In genomic region chr7:133072535-133072934, GRCm38 (mm10) we compare ENCODE assay signal across 22 mouse cellular contexts. TPM values are rescaled to one million over a fixed set of nuclear protein-coding genes. Genes with fewer than 3 reads are reported as not detected.
A peak's percentile ranks its signal among the peaks of the same experiment; 100 is the strongest.
DNase-seq lines count a peak whose midpoint lies in the region; ATAC-seq lines count a peak whose summit lies in the region.
"Had no signal": no experiment of that assay in that cellular context is flagged by ENCODE, and none has a peak within 500 bp of the region (broad histone marks: within the 10 kb centered on the region; RNA-seq: fewer than 3 reads in every experiment).

No protein-coding gene starts in this region.

- WGBS in midbrain, embryonic 10.5 days: 46% methylated on average over 4 of the region's 4 CpGs
- 26% methylated on average over 4 of the region's 4 CpGs for WGBS in midbrain, embryonic 16.5 days
- WGBS in forebrain, embryonic 12.5 days: 9% methylated on average over 4 of the region's 4 CpGs
- WGBS in midbrain, embryonic 13.5 days: 15% methylated on average over 4 of the region's 4 CpGs

- no peak for ATAC-seq in midbrain, embryonic 16.5 days
- peak; percentile 40; the same call in 1 of the 2 replicates for ATAC-seq in forebrain, embryonic 12.5 days (ENCODE audit: low FRiP score)
- 0 out of 2 replicates have a peak, but pooled peaks have one; percentile 10 for ATAC-seq in midbrain, embryonic 13.5 days
- no peak for ATAC-seq in inflammation-experienced regulatory T-cells, adult 6 months
- ATAC-seq: liver, postnatal 0 days had no signal

- peak; percentile 19 for DNase-seq in embryo, embryonic 11 days
- DNase-seq in embryo, embryonic 10 days (ENCODE audit: low spot score): no peak
- no peak for DNase-seq in midbrain, embryonic 10.5 days (ENCODE audit: low spot score)
- DNase-seq in gastrocnemius, postnatal 14 days: no peak
- DNase-seq: adrenal gland, adult 2 months; cerebellum, adult 11 months; cerebellum, postnatal 14 days; gastrocnemius, adult 2 months; heart, adult 18-20 months; liver, postnatal 0 days; lung, postnatal 14 days; right cerebral cortex, postnatal 4 days; thymus, postnatal 4 days had no signal

- H3K4me3 ChIP-seq in midbrain, embryonic 10.5 days: 0 out of 2 replicates have a peak overlapping the region, but pooled peaks have one; percentile 3
- H3K4me3 ChIP-seq in midbrain, embryonic 16.5 days (ENCODE audit: low read depth, low read length): no peak overlapping the region
- no peak overlapping the region for H3K4me3 ChIP-seq in forebrain, embryonic 12.5 days (replicated peaks)
- no peak overlapping the region for H3K4me3 ChIP-seq in midbrain, embryonic 13.5 days (replicated peaks)
- H3K4me3 ChIP-seq: embryonic facial prominence, embryonic 13.5 days; gastrocnemius, adult 2 months; limb, embryonic 15.5 days; megakaryocyte, embryonic 14.5 days had no signal

- peaks cover 83% of the 10 kb centered on the region for H3K4me1 ChIP-seq in midbrain, embryonic 10.5 days
- H3K4me1 ChIP-seq in midbrain, embryonic 16.5 days (ENCODE audit: control insufficient read depth, insufficient read depth, low read length): peaks cover 43% of the 10 kb centered on the region
- peaks cover 84% of the 10 kb centered on the region for H3K4me1 ChIP-seq in forebrain, embryonic 12.5 days
- peaks cover 84% of the 10 kb centered on the region for H3K4me1 ChIP-seq in midbrain, embryonic 13.5 days (replicated peaks)

- intact Hi-C loops in gastrocnemius, postnatal 14 days (cut with DNase I; ENCODE audit: low total_unique reads): no loop called here

- no peaks in the 10 kb centered on the region for H3K9me3 ChIP-seq in midbrain, embryonic 10.5 days (replicated peaks)
- no peaks in the 10 kb centered on the region for H3K9me3 ChIP-seq in midbrain, embryonic 16.5 days (replicated peaks; ENCODE audit: control insufficient read depth, low read length, poor library complexity, severe bottlenecking)
- no peaks in the 10 kb centered on the region for H3K9me3 ChIP-seq in forebrain, embryonic 12.5 days
- H3K9me3 ChIP-seq in midbrain, embryonic 13.5 days: no peaks in the 10 kb centered on the region
- H3K9me3 ChIP-seq: embryonic facial prominence, embryonic 13.5 days; limb, embryonic 15.5 days; megakaryocyte, embryonic 14.5 days had no signal

- no peaks in the 10 kb centered on the region for H3K27me3 ChIP-seq in midbrain, embryonic 10.5 days (ENCODE audit: low read depth, poor library complexity, severe bottlenecking)
- no peaks in the 10 kb centered on the region for H3K27me3 ChIP-seq in midbrain, embryonic 16.5 days (ENCODE audit: control insufficient read depth, insufficient read depth, low read depth, low read length)
- no peaks in the 10 kb centered on the region for H3K27me3 ChIP-seq in forebrain, embryonic 12.5 days
- no peaks in the 10 kb centered on the region for H3K27me3 ChIP-seq in midbrain, embryonic 13.5 days
- H3K27me3 ChIP-seq: embryonic facial prominence, embryonic 13.5 days; limb, embryonic 15.5 days; megakaryocyte, embryonic 14.5 days had no signal

- H3K27ac ChIP-seq in midbrain, embryonic 10.5 days (replicated peaks): peak overlapping the region; percentile 73
- no peak overlapping the region for H3K27ac ChIP-seq in midbrain, embryonic 16.5 days (ENCODE audit: low read length)
- peak overlapping the region; percentile 81 for H3K27ac ChIP-seq in forebrain, embryonic 12.5 days
- H3K27ac ChIP-seq in midbrain, embryonic 13.5 days: peak overlapping the region; percentile 67
- H3K27ac ChIP-seq: embryonic facial prominence, embryonic 13.5 days; gastrocnemius, adult 2 months; limb, embryonic 15.5 days had no signal

- H3K4me2 ChIP-seq in midbrain, embryonic 16.5 days (ENCODE audit: low read length): no peak overlapping the region
- peak overlapping the region; percentile 38; the same call in 1 of the 2 replicates for H3K4me2 ChIP-seq in forebrain, embryonic 12.5 days
- H3K4me2 ChIP-seq in midbrain, embryonic 13.5 days (replicated peaks): 0 out of 2 replicates have a peak overlapping the region, but pooled peaks have one; percentile 2
- H3K4me2 ChIP-seq: embryonic facial prominence, embryonic 13.5 days; limb, embryonic 15.5 days had no signal

- peaks cover 60% of the 10 kb centered on the region for H3K36me3 ChIP-seq in midbrain, embryonic 10.5 days
- no peaks in the 10 kb centered on the region for H3K36me3 ChIP-seq in midbrain, embryonic 16.5 days (ENCODE audit: control insufficient read depth, insufficient read depth, low read length)
- no peaks in the 10 kb centered on the region; the same call in 1 of the 2 replicates for H3K36me3 ChIP-seq in forebrain, embryonic 12.5 days (replicated peaks)
- peaks cover 2% of the 10 kb centered on the region; the same call in 1 of the 2 replicates for H3K36me3 ChIP-seq in midbrain, embryonic 13.5 days
- H3K36me3 ChIP-seq: limb, embryonic 15.5 days had no signal

- H3K9ac ChIP-seq in midbrain, embryonic 16.5 days (ENCODE audit: low read depth, low read length): no peak overlapping the region
- H3K9ac ChIP-seq in forebrain, embryonic 12.5 days: no peak overlapping the region
- no peak overlapping the region for H3K9ac ChIP-seq in midbrain, embryonic 13.5 days (replicated peaks)
- H3K9ac ChIP-seq: embryonic facial prominence, embryonic 13.5 days; limb, embryonic 15.5 days; liver, postnatal 0 days had no signal

RNA-seq across cellular contexts. Expression of gene Fgfr2, which starts 50.6 kb away (rescaled TPM):
- 97.0 and 99.3 TPM in 2 replicates for polyA plus RNA-seq in midbrain, embryonic 10.5 days (2016; fragmentation: Nextera tagmentation; extraction: Ambion mirVana)
- polyA plus RNA-seq in midbrain, embryonic 16.5 days (2015; fragmentation: Nextera tagmentation; extraction: Ambion mirVana): 20.8 and 23.8 TPM in 2 replicates
- 78.4 and 89.6 TPM in 2 replicates for polyA plus RNA-seq in forebrain, embryonic 12.5 days (2016; fragmentation: Nextera tagmentation; extraction: Ambion mirVana)
- polyA plus RNA-seq in midbrain, embryonic 13.5 days (2015; fragmentation: Nextera tagmentation; extraction: Ambion mirVana): 29.9 and 39.4 TPM in 2 replicates
- 1 to 10 TPM; 1.2 to 1.8 TPM for total RNA-seq in gastrocnemius, postnatal 14 days (2021)
- polyA plus RNA-seq in inflammation-experienced regulatory T-cells, adult 6 months (2017; shearing (Covaris generic)): under 1 TPM in 1 of 3 experiments, not detected in 2; 0.27 TPM
- total RNA-seq: hematopoietic stem cell, adult 5-6 weeks; MEL had no signal

RNA-seq across cellular contexts. Expression of gene Ctbp2, which starts 51.6 kb away (rescaled TPM):
- 113 and 118 TPM in 2 replicates for polyA plus RNA-seq in midbrain, embryonic 10.5 days (2016; fragmentation: Nextera tagmentation; extraction: Ambion mirVana)
- 43.7 and 52.4 TPM in 2 replicates for polyA plus RNA-seq in midbrain, embryonic 16.5 days (2015; fragmentation: Nextera tagmentation; extraction: Ambion mirVana)
- 133 and 141 TPM in 2 replicates for polyA plus RNA-seq in forebrain, embryonic 12.5 days (2016; fragmentation: Nextera tagmentation; extraction: Ambion mirVana)
- polyA plus RNA-seq in midbrain, embryonic 13.5 days (2015; fragmentation: Nextera tagmentation; extraction: Ambion mirVana): 88.4 and 91.0 TPM in 2 replicates
- total RNA-seq in gastrocnemius, postnatal 14 days (2021): 10 to 100 TPM; 22.4 to 29.3 TPM
- polyA plus RNA-seq in inflammation-experienced regulatory T-cells, adult 6 months (2017; shearing (Covaris generic)): 1 to 10 TPM; 3.1 to 9.1 (median 4.6) TPM

Comparison
In these comparisons a context has a peak if more than half of its experiments do, and no peak if none do; other contexts are left out.
1. ATAC-seq: peak in forebrain, embryonic 12.5 days (single experiment) and midbrain, embryonic 13.5 days (single experiment); none in midbrain, embryonic 16.5 days (single experiment) and inflammation-experienced regulatory T-cells, adult 6 months (single experiment).
2. RNA of gene Fgfr2, which starts 50.6 kb away (polyA plus RNA-seq): 97.0 to 99.3 TPM in midbrain, embryonic 10.5 days, 78.4 to 89.6 TPM in forebrain, embryonic 12.5 days, 29.9 to 39.4 TPM in midbrain, embryonic 13.5 days and 20.8 to 23.8 TPM in midbrain, embryonic 16.5 days; 0.27 TPM in inflammation-experienced regulatory T-cells, adult 6 months; every median in the first group is over 10 times any median in the second.